Mouse (Mus musculus): ENCODE measurements around the gene Spef1. TPM values are rescaled to one million over a fixed set of nuclear protein-coding genes. Genes with fewer than 3 reads are reported as not detected.
A peak's percentile ranks its signal among the peaks of the same experiment; 100 is the strongest.

Gene Spef1
- polyA plus RNA-seq, 1 experiment from 2014 or later, result 11.5 TPM

- no peak overlapping the region for H3K4me3 ChIP-seq (replicated peaks)
- WGBS, result 89% methylated on average over 2 of the region's 2 CpGs
- peaks cover 8% of the 10 kb centered on the region for H3K4me1 ChIP-seq (replicated peaks)
- ATAC-seq, result no peak
- no peaks in the 10 kb centered on the region for H3K9me3 ChIP-seq
- no peak overlapping the region for H3K9ac ChIP-seq (replicated peaks)
- no peak overlapping the region for H3K4me2 ChIP-seq (replicated peaks)
- peaks cover 5% of the 10 kb centered on the region; the same call in 1 of the 2 replicates for H3K36me3 ChIP-seq
- peaks cover 10% of the 10 kb centered on the region for H3K27me3 ChIP-seq
- no peak overlapping the region for H3K27ac ChIP-seq
Measured at GRCm38 (mm10) chr2:131166172-131166571, 20.9 kb downstream of the Spef1 start.

- no peak overlapping the region for H3K9ac ChIP-seq (replicated peaks)
- peaks cover 15% of the 10 kb centered on the region for H3K4me1 ChIP-seq (replicated peaks)
- no peak overlapping the region for H3K4me3 ChIP-seq (replicated peaks)
- no peaks in the 10 kb centered on the region for H3K36me3 ChIP-seq
- H3K27ac ChIP-seq, result no peak overlapping the region
- WGBS, result 76% methylated on average over 7 of the region's 7 CpGs
- H3K27me3 ChIP-seq, result no peaks in the 10 kb centered on the region
- ATAC-seq, result no peak
- no peak overlapping the region for H3K4me2 ChIP-seq (replicated peaks)
- no peaks in the 10 kb centered on the region for H3K9me3 ChIP-seq
Measured at GRCm38 (mm10) chr2:131163924-131164323, 23.2 kb downstream of the Spef1 start.

- ATAC-seq, result 0 out of 2 replicates have a peak, but pooled peaks have one; percentile 1
- Histone ChIP-seq H3K27ac (peak overlapping the region; percentile 97), H3K4me2 (replicated peaks) (peak overlapping the region; percentile 79), H3K4me1 (replicated peaks) (peaks cover 44% of the 10 kb centered on the region), H3K36me3 (no peaks in the 10 kb centered on the region), H3K9me3 (no peaks in the 10 kb centered on the region), H3K4me3 (replicated peaks) (peak overlapping the region; percentile 68), H3K9ac (replicated peaks) (peak overlapping the region; percentile 80), H3K27me3 (no peaks in the 10 kb centered on the region)
- WGBS, result under 1% methylated on average over 17 of the region's 17 CpGs
Measured at GRCm38 (mm10) chr2:131160671-131161111, 26.4 kb downstream of the Spef1 start.

- Histone ChIP-seq H3K9me3 (no peaks in the 10 kb centered on the region), H3K9ac (replicated peaks) (peak within 1 kb of the TSS; percentile 83), H3K4me2 (replicated peaks) (peak within 1 kb of the TSS; percentile 79), H3K4me1 (replicated peaks) (peaks cover 44% of the 10 kb centered on the region), H3K36me3 (peaks cover 6% of the 10 kb centered on the region; the same call in 1 of the 2 replicates), H3K27ac (peak within 1 kb of the TSS; percentile 97), H3K4me3 (replicated peaks) (peak within 1 kb of the TSS; percentile 68), H3K27me3 (no peaks in the 10 kb centered on the region)
- under 1% methylated on average over 54 of the region's 54 CpGs for WGBS
- ATAC-seq, result peak; percentile 96
Measured at GRCm38 (mm10) chr2:131159938-131160581, 27.0 kb downstream of the Spef1 start, which contains the start of gene 1700037H04Rik. 1700037H04Rik (minus strand) TSS chr2:131160081.

- H3K4me3 ChIP-seq (replicated peaks), result peak overlapping the region; percentile 68
- no peaks in the 10 kb centered on the region for H3K9me3 ChIP-seq
- no peaks in the 10 kb centered on the region for H3K27me3 ChIP-seq
- peaks cover 44% of the 10 kb centered on the region for H3K4me1 ChIP-seq (replicated peaks)
- WGBS, result under 1% methylated on average over 18 of the region's 18 CpGs
- H3K27ac ChIP-seq, result peak overlapping the region; percentile 97
- peak overlapping the region; percentile 79 for H3K4me2 ChIP-seq (replicated peaks)
- H3K9ac ChIP-seq (replicated peaks), result peak overlapping the region; percentile 83
- peak; percentile 81 for ATAC-seq
- peaks cover 8% of the 10 kb centered on the region; the same call in 1 of the 2 replicates for H3K36me3 ChIP-seq
Measured at GRCm38 (mm10) chr2:131159491-131159910, 27.6 kb downstream of the Spef1 start.

GRCm38 (mm10) chr2:131156987-131157386, 30.1 kb downstream of the Spef1 start:
- no peak overlapping the region for H3K9ac ChIP-seq (replicated peaks)
- WGBS, result 97% methylated on average over 7 of the region's 7 CpGs

GRCm38 (mm10) chr2:131154036-131154435, 33.0 kb downstream of the Spef1 start:
- Histone ChIP-seq H3K9ac (replicated peaks) (no peak overlapping the region), H3K36me3 (peaks cover 50% of the 10 kb centered on the region), H3K27me3 (no peaks in the 10 kb centered on the region), H3K4me1 (replicated peaks) (peaks cover 33% of the 10 kb centered on the region), H3K27ac (no peak overlapping the region), H3K4me3 (replicated peaks) (no peak overlapping the region), H3K9me3 (no peaks in the 10 kb centered on the region), H3K4me2 (replicated peaks) (no peak overlapping the region)
- no peak for ATAC-seq
- 87% methylated on average over 4 of the region's 4 CpGs for WGBS

More at GRCm38 (mm10) chr2:131156987-131157386, 30.1 kb downstream of the Spef1 start:
- H3K4me1 ChIP-seq (replicated peaks), result peaks cover 44% of the 10 kb centered on the region
- no peaks in the 10 kb centered on the region for H3K9me3 ChIP-seq
- no peak overlapping the region for H3K27ac ChIP-seq
- H3K4me2 ChIP-seq (replicated peaks), result no peak overlapping the region; the same call in 1 of the 2 replicates
- no peaks in the 10 kb centered on the region for H3K27me3 ChIP-seq
- H3K4me3 ChIP-seq (replicated peaks), result no peak overlapping the region
- ATAC-seq, result no peak
- H3K36me3 ChIP-seq, result peaks cover 22% of the 10 kb centered on the region

GRCm38 (mm10) chr2:131152166-131152730, 34.8 kb downstream of the Spef1 start:
- no peak for ATAC-seq
- peaks cover 68% of the 10 kb centered on the region for H3K36me3 ChIP-seq
- 95% methylated on average over 7 of the region's 7 CpGs for WGBS

GRCm38 (mm10) chr2:131149254-131149578, 37.9 kb downstream of the Spef1 start:
- H3K4me3 ChIP-seq (replicated peaks), result no peak overlapping the region
- no peaks in the 10 kb centered on the region for H3K27me3 ChIP-seq
- H3K27ac ChIP-seq, result no peak overlapping the region
- H3K36me3 ChIP-seq, result peaks cover 90% of the 10 kb centered on the region
- WGBS, result 90% methylated on average over 3 of the region's 3 CpGs
- no peak overlapping the region for H3K9ac ChIP-seq (replicated peaks)
- H3K4me1 ChIP-seq (replicated peaks), result no peaks in the 10 kb centered on the region
- no peaks in the 10 kb centered on the region for H3K9me3 ChIP-seq
- no peak overlapping the region for H3K4me2 ChIP-seq (replicated peaks)
- no peak for ATAC-seq

More at GRCm38 (mm10) chr2:131152166-131152730, 34.8 kb downstream of the Spef1 start:
- Histone ChIP-seq H3K4me2 (replicated peaks) (no peak overlapping the region), H3K27ac (no peak overlapping the region), H3K4me3 (replicated peaks) (no peak overlapping the region), H3K9me3 (no peaks in the 10 kb centered on the region), H3K9ac (replicated peaks) (no peak overlapping the region), H3K27me3 (no peaks in the 10 kb centered on the region), H3K4me1 (replicated peaks) (peaks cover 15% of the 10 kb centered on the region)

GRCm38 (mm10) chr2:131148353-131149253, 38.5 kb downstream of the Spef1 start:
- H3K4me1 ChIP-seq (replicated peaks), result no peaks in the 10 kb centered on the region
- no peak overlapping the region for H3K9ac ChIP-seq (replicated peaks)
- no peak overlapping the region for H3K27ac ChIP-seq
- no peak overlapping the region for H3K4me3 ChIP-seq (replicated peaks)
- ATAC-seq, result no peak
- no peak overlapping the region for H3K4me2 ChIP-seq (replicated peaks)
- H3K27me3 ChIP-seq, result no peaks in the 10 kb centered on the region
- H3K36me3 ChIP-seq, result peaks cover 93% of the 10 kb centered on the region
- H3K9me3 ChIP-seq, result no peaks in the 10 kb centered on the region
- 89% methylated on average over 8 of the region's 8 CpGs for WGBS

- peaks cover 5% of the 10 kb centered on the region for H3K4me1 ChIP-seq (replicated peaks)
- 94% methylated on average over 8 of the region's 8 CpGs for WGBS
- H3K36me3 ChIP-seq, result peaks cover 84% of the 10 kb centered on the region
Measured at GRCm38 (mm10) chr2:131147043-131147365, 40.1 kb downstream of the Spef1 start.

More at GRCm38 (mm10) chr2:131147043-131147365, 40.1 kb downstream of the Spef1 start:
- ATAC-seq, result no peak
- H3K9ac ChIP-seq (replicated peaks), result no peak overlapping the region
- no peak overlapping the region for H3K4me3 ChIP-seq (replicated peaks)
- H3K4me2 ChIP-seq (replicated peaks), result no peak overlapping the region
- no peak overlapping the region for H3K27ac ChIP-seq
- H3K9me3 ChIP-seq, result no peaks in the 10 kb centered on the region
- no peaks in the 10 kb centered on the region for H3K27me3 ChIP-seq
